Mouse (Mus musculus): Measurements from ENCODE around the gene Gm2974.
"Not testable (repeated sequence)": the region's sequence is repeated elsewhere in the genome, so short reads cannot be mapped to it uniquely, and the experiment has no call there.

Gene Gm2974

GRCm38 (mm10) chr14:4182491-4183210 lies at the start of gene Gm2974:
Gene Gm2974, plus strand, starts transcription at chr14:4182576.
- DNase-seq (ENCODE audit: low read depth, low spot score), result not testable (repeated sequence)

GRCm38 (mm10) chr14:4141646-4142045 lies 40.7 kb upstream of the Gm2974 start:
- DNase-seq (ENCODE audit: low read depth, low spot score), result not testable (repeated sequence)

GRCm38 (mm10) chr14:4164730-4165129 lies 17.6 kb upstream of the Gm2974 start, which contains the start of gene Gm3127:
Gene Gm3127, plus strand, starts transcription at chr14:4165030.
- DNase-seq (ENCODE audit: low read depth, low spot score), result not testable (repeated sequence)

- DNase-seq (ENCODE audit: low read depth, low spot score), result not testable (repeated sequence)
Measured at GRCm38 (mm10) chr14:4182030-4182429, 346 bp upstream of the Gm2974 start.

GRCm38 (mm10) chr14:4183375-4183774 lies 999 bp downstream of the Gm2974 start:
- DNase-seq (ENCODE audit: low read depth, low spot score), result not testable (repeated sequence)

- not testable (repeated sequence) for DNase-seq (ENCODE audit: low read depth, low spot score)
Measured at GRCm38 (mm10) chr14:4249331-4249730, 67.0 kb downstream of the Gm2974 start, which contains the start of gene Gm3138. Gene Gm3138, plus strand, starts transcription at chr14:4249631.

Data from embryo, embryonic 11.5 days (tissue).